Mouse (Mus musculus): ENCODE measurements around the gene Cwf19l1. TPM values are rescaled to one million over a fixed set of nuclear protein-coding genes. Genes with fewer than 3 reads are reported as not detected.

The Cwf19l1 gene
- polyA plus RNA-seq, 1 experiment = 28.8 TPM

DNA sequence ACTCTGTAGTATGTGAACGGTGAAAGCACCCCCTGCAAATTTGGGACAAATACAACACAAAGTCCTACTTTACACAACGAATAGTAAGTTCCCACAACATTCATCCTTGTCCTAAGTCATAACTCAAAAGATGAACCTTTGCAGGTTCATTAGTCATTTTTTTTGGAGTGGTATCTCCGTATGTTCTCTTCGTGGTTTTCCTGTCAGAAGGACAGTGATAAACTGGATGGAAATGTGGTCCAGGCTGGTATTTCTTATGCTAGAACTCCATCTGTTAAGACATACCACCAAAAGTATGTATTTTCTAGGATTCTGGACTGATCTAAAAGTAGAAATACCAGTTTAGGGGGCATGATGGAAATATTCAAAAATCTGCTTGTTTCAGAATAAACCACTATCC is 67.4 kb downstream of the Cwf19l1 start:
- DNase-seq = no peak
- 70% methylated on average over 4 of the region's 4 CpGs for WGBS
- Histone ChIP-seq H3K27me3 (ENCODE audit: control insufficient read depth, insufficient read depth, low read length) (no peaks in the 10 kb centered on the region), H3K4me3 (replicated peaks; ENCODE audit: insufficient read depth, low read depth, low read length) (no peak overlapping the region), H3K4me1 (ENCODE audit: control insufficient read depth, insufficient read depth, low read length) (no peaks in the 10 kb centered on the region; the same call in 1 of the 2 replicates), H3K27ac (ENCODE audit: insufficient read depth, low read length) (no peak overlapping the region)
- TF ChIP-seq CTCF (IDR thresholded peaks at IDR 0.05; ENCODE audit: borderline replicate concordance, insufficient read depth, low read depth, low read length) (no peak), POLR2A (IDR thresholded peaks at IDR 0.05; ENCODE audit: borderline replicate concordance, insufficient read depth, low read length) (no peak)

DNA sequence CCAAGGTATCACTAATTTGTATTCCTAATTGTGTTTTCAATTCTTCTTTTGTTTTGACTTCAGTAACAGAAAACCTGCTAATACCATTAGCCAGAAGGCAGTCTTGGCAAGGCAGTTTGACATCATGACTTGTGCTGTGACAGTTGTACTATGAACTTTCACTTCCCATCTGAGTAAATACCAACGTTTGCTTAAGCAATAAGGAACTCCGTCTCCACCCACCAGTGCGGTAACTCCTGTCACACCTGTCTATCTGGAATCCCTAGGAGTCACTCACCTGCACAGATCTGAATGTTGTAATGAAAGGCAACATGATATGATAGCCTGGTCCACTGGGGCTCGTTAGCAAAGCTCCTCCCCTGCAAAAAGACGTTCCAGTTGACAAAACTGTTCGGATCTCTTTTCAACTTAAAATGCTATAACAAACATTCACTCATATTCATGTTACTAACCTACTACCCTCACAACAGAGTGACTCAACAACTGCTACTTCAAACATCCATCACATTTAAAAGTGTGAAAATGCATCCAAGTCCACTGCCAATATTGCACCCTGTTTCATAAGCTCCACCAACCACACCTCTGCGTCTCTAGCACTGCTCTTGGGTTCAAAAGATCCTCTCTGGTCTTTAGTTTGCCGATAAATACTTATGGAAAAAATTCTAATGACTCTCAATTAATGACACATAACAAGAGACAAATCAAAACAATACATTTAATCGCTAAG is 68.2 kb downstream of the Cwf19l1 start:
- no peak for DNase-seq
- Histone ChIP-seq H3K4me3 (replicated peaks; ENCODE audit: insufficient read depth, low read depth, low read length) (no peak overlapping the region), H3K27me3 (ENCODE audit: control insufficient read depth, insufficient read depth, low read length) (no peaks in the 10 kb centered on the region), H3K27ac (ENCODE audit: insufficient read depth, low read length) (no peak overlapping the region), H3K4me1 (ENCODE audit: control insufficient read depth, insufficient read depth, low read length) (no peaks in the 10 kb centered on the region; the same call in 1 of the 2 replicates)
- WGBS = 77% methylated on average over 9 of the region's 9 CpGs
- TF ChIP-seq POLR2A (IDR thresholded peaks at IDR 0.05; ENCODE audit: borderline replicate concordance, insufficient read depth, low read length) (no peak), CTCF (IDR thresholded peaks at IDR 0.05; ENCODE audit: borderline replicate concordance, insufficient read depth, low read depth, low read length) (no peak)

DNA sequence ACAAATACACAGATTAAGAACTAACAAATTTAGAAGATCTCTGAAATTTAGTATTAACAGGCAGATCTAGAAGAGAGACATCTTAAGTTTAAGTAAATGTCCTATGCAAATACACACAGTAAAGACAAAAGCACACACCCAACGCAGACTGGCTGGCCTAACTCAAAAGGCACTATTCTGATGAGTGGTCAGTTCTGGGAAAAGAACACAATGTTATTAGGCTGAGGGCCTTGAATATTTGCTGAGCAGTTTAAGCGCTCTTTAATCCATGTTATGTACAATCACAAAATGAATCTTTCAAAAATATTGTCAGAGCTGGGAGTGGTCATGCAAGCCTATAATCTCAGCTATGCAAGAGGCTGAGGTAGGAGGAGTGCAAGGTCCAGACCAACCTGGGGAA is 70.9 kb downstream of the Cwf19l1 start:
- DNase-seq = no peak
- no peaks in the 10 kb centered on the region; the same call in 1 of the 2 replicates for H3K4me1 ChIP-seq (ENCODE audit: control insufficient read depth, insufficient read depth, low read length)
- TF ChIP-seq POLR2A (IDR thresholded peaks at IDR 0.05; ENCODE audit: borderline replicate concordance, insufficient read depth, low read length) (no peak), CTCF (IDR thresholded peaks at IDR 0.05; ENCODE audit: borderline replicate concordance, insufficient read depth, low read depth, low read length) (no peak)
- H3K4me3 ChIP-seq (replicated peaks; ENCODE audit: insufficient read depth, low read depth, low read length) = no peak overlapping the region
- H3K27ac ChIP-seq (ENCODE audit: insufficient read depth, low read length) = no peak overlapping the region
- WGBS = 94% methylated on average over 2 of the region's 2 CpGs
- H3K27me3 ChIP-seq (ENCODE audit: control insufficient read depth, insufficient read depth, low read length) = no peaks in the 10 kb centered on the region

DNA sequence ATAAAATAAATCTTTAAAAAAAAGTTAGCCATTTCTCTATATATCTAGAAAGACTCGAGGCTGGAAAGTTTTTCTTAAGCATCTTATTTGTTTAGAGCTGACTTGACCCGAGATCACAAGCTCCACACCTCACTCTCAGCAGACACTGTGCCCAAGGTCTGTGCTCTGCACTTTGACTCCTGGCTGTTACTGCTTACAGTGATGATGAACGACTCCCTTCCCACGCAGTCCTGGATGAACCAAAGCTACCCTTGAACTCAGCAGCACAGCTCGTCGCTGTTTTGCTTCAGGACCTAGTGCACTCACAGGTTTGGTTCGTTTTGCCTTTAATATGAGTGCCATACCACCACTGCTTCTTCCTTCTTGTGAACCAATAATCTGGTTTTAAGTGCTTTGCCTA is 71.9 kb downstream of the Cwf19l1 start:
- no peaks in the 10 kb centered on the region; the same call in 1 of the 2 replicates for H3K4me1 ChIP-seq (ENCODE audit: control insufficient read depth, insufficient read depth, low read length)
- no peaks in the 10 kb centered on the region for H3K27me3 ChIP-seq (ENCODE audit: control insufficient read depth, insufficient read depth, low read length)
- H3K4me3 ChIP-seq (replicated peaks; ENCODE audit: insufficient read depth, low read depth, low read length) = no peak overlapping the region
- TF ChIP-seq POLR2A (IDR thresholded peaks at IDR 0.05; ENCODE audit: borderline replicate concordance, insufficient read depth, low read length) (no peak), CTCF (IDR thresholded peaks at IDR 0.05; ENCODE audit: borderline replicate concordance, insufficient read depth, low read depth, low read length) (no peak)
- WGBS = 86% methylated on average over 7 of the region's 7 CpGs
- no peak overlapping the region for H3K27ac ChIP-seq (ENCODE audit: insufficient read depth, low read length)
- DNase-seq = no peak

DNA sequence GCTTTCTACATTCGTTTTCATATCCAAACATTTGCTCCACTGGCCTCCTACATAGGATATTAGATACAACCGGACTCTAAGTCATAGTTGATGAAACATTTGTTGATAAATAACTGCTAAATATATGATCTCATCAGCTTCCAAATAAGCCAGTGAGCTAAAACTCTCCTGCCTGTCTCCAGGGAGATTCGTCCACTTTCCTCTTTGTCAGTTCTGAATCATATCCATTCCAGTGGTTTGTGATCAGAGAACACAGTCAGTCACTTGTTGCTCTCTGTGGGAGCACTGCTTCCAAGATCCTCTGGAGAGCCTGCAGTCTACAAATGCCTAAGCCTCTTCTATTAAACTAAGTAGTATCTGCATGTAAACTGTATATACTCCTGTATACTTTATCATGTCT is 75.5 kb downstream of the Cwf19l1 start:
- Histone ChIP-seq H3K27me3 (ENCODE audit: control insufficient read depth, insufficient read depth, low read length) (no peaks in the 10 kb centered on the region), H3K27ac (ENCODE audit: insufficient read depth, low read length) (no peak overlapping the region), H3K4me3 (replicated peaks; ENCODE audit: insufficient read depth, low read depth, low read length) (no peak overlapping the region), H3K4me1 (ENCODE audit: control insufficient read depth, insufficient read depth, low read length) (no peaks in the 10 kb centered on the region; the same call in 1 of the 2 replicates)
- 88% methylated on average over 3 of the region's 3 CpGs for WGBS
- TF ChIP-seq CTCF (IDR thresholded peaks at IDR 0.05; ENCODE audit: borderline replicate concordance, insufficient read depth, low read depth, low read length) (no peak), POLR2A (IDR thresholded peaks at IDR 0.05; ENCODE audit: borderline replicate concordance, insufficient read depth, low read length) (no peak)
- DNase-seq = no peak

Other genes with a start within 250 kb of the Cwf19l1 start
- gene Dnmbp, start 195.7 kb downstream of the Cwf19l1 start, polyA plus RNA-seq (2012; rRNA removed) = 13.3 and 14.4 TPM in 2 replicates
- gene Cpn1, start 149.3 kb downstream of the Cwf19l1 start, polyA plus RNA-seq (2012; rRNA removed) = 0.16 and 0.36 TPM in 2 replicates
- gene Cyp2c23, start 106.7 kb downstream of the Cwf19l1 start, polyA plus RNA-seq (2012; rRNA removed) = not detected in 2 replicates
- gene Erlin1, start 66.1 kb downstream of the Cwf19l1 start, polyA plus RNA-seq (2012; rRNA removed) = 12.3 and 12.6 TPM in 2 replicates
- gene Chuk, start 28.4 kb downstream of the Cwf19l1 start, polyA plus RNA-seq (2012; rRNA removed) = 78.8 and 82.7 TPM in 2 replicates
- 81.0 and 82.4 TPM in 2 replicates for gene Bloc1s2, start 10.6 kb upstream of the Cwf19l1 start, polyA plus RNA-seq (2012; rRNA removed)
- gene Pkd2l1, start 56.6 kb upstream of the Cwf19l1 start, polyA plus RNA-seq (2012; rRNA removed) = 5.3 and 8.2 TPM in 2 replicates
- gene Scd3, start 67.4 kb upstream of the Cwf19l1 start, polyA plus RNA-seq (2012; rRNA removed) = 20.5 and 20.9 TPM in 2 replicates
- 695 and 743 TPM in 2 replicates for gene Scd2, start 157.8 kb upstream of the Cwf19l1 start, polyA plus RNA-seq (2012; rRNA removed)
- gene Scd4, start 197.2 kb upstream of the Cwf19l1 start, polyA plus RNA-seq (2012; rRNA removed) = 0.18 and 0.22 TPM in 2 replicates

Data from cerebellum, adult 2 months (tissue).